Mouse (Mus musculus): ENCODE measurements around the gene Gm49405.

DNA sequence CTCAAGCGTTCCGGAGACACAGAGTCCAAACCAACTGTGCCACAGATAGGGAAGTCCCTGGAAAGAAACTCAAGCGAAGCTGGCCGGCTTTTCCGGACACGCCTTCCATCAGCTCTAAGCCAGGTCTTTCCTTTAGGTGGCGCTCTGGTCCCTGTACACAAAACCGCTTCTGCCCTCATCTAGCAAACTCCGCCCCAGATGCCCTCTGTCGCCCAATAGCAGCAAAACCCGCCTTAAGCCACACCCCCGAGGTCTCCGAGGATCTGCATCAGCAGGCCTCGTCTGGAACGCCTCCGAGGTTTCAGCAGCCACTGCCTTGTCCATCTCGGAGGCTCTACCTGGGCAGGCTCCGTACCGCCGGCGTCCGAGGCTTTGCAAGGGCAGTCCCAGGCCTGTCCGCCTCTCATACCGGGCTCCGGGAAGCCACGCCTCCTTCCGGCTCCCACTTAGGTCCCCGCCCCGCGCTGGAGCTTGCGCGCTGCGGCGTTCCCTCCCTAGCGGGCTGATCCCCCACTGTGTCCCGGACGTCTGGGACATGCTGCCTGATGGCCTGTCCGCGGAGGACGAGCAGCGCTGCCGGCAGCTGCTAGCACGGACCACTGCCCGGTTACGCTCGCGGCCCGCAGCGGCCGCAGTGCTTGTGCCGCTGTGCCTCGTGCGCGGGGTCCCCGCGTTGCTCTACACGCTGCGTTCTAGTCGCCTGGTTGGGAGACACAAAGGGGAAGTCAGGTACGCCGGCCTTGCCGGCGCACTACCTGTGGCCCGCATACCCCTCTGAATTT, at the start of gene Gm49405, which contains the start of gene Nudt8:
- TF ChIP-seq CTCF (conservative IDR thresholded peaks at IDR 0.05; ENCODE audit: insufficient read depth, insufficient read length, low read depth, low read length) (peak; percentile 82), POLR2A (IDR thresholded peaks at IDR 0.05; ENCODE audit: low read depth, low read length) (peak; percentile 84)

All from kidney, adult 2 months (tissue).